Mouse (Mus musculus) myocyte (in vitro differentiated cells): ENCODE data around the gene Srrm4.

Source experiments
- POLR2A ChIP-seq: IDR thresholded peaks from one replicate; pipeline ENCODE4 v1.6.1; 2011; ENCODE audit warnings: low read depth, mild to moderate bottlenecking, control low read depth, moderate library complexity; ENCODE audit not compliant: insufficient read length
- SRF ChIP-seq: IDR thresholded peaks from one replicate; pipeline ENCODE4 v1.6.1; 2011; ENCODE audit warnings: low read depth; ENCODE audit not compliant: control insufficient read depth, insufficient read length

GRCm38 (mm10) chr5:116389856-116390542 is 201.6 kb downstream of the Srrm4 start:
- no peak for TF ChIP-seq POLR2A
- no peak for TF ChIP-seq SRF
